Mouse (Mus musculus) activated CD4-positive, CD25-positive, alpha-beta regulatory T cell, adult 4 months (primary cell): ENCODE measurements around the gene Hspa2. TPM values are rescaled to one million over a fixed set of nuclear protein-coding genes. Genes with fewer than 3 reads are reported as not detected.
"Not testable (repeated sequence)": the region's sequence is repeated elsewhere in the genome, so short reads cannot be mapped to it uniquely, and the experiment has no call there.

Source experiments
- ATAC-seq: one replicate; pipeline ENCODE4 v1.8.0; 2017
- polyA plus RNA-seq, 2 experiments: library from polyadenylated mRNA; unstranded; fragments of 100-300 nt; shearing (Covaris generic); gene quantifications; one replicate each; pipeline ENCODE4 v1.2.1; 2017

The Hspa2 gene
- polyA plus RNA-seq, 2 experiments from 2014 or later: 3.8 to 4.8 TPM

GRCm38 (mm10) chr12:76435549-76435948 lies 31.6 kb downstream of the Hspa2 start:
- no peak for ATAC-seq

GRCm38 (mm10) chr12:76443488-76443887 lies 39.5 kb downstream of the Hspa2 start:
- not testable (repeated sequence) for ATAC-seq

DNA sequence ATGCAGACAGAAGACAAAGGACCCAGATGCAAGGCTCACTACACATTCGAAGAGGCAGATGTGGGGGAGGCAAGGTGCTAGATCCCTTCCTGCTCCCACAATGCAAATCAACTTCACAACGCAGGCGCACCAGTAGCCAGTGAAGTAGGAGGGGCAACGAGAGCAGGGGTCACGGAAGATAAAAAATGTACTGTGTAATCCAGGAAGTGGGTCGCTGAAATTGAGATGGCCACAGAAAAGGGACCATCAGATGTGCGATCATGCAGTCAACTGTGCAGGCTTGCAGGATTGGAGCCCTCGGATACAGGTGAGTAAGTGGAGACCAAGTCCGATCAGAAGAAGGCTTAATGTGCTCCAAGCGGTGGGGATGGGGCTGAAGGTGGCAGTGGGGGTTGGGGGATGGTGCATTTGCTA lies 40.4 kb downstream of the Hspa2 start:
- ATAC-seq: no peak

DNA sequence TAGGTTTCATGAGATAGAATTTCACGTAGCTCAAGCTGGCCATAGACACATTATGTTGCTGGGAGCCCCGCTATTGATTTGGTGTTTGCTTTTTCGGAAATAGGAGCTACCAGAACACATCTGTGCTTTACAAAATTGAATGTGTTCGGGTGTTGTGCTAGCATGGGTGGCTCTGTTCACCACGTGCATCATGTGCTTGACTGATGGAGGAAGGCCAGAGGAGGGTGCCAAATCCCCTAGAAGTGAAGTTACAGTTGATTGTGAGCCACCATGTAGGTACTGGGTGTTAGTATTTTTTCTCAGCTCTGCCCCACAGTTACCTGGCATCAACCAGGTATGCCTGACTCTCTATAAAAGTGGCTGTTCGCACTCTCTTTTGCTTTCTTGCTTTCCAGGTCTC lies 40.9 kb downstream of the Hspa2 start:
- ATAC-seq: no peak

GRCm38 (mm10) chr12:76446201-76446600 lies 42.2 kb downstream of the Hspa2 start:
- no peak for ATAC-seq

- no peak for ATAC-seq
Observed at GRCm38 (mm10) chr12:76448127-76448526, 44.2 kb downstream of the Hspa2 start.

DNA sequence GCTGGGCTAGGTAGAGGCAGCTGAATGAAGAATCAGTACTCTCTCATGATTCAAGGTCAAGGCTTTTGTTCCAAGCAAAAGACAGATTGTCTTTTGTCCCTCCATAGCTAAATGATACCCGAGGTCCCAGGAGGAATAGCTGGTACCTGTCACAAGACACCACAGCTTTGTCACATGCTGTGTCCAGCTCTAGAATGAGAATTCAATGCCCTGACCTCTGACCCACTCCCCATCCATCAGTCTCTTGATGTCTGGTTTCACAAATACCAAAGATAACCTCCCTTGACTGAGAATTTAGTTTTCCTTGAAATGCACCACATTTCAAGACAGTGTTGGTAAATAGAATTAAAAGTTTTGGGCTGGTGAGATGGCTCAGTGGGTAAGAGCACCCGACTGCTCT lies 48.2 kb downstream of the Hspa2 start:
- ATAC-seq: no peak

Other genes starting within 250 kb of the Hspa2 start
- not detected for gene Esr2, start 226.9 kb upstream of the Hspa2 start, polyA plus RNA-seq
- not detected for gene Tex21, start 157.4 kb upstream of the Hspa2 start, polyA plus RNA-seq
- gene Mthfd1, start 148.9 kb upstream of the Hspa2 start, polyA plus RNA-seq: 10 to 100 TPM; 24.4 to 35.0 TPM
- gene Akap5, start 79.3 kb upstream of the Hspa2 start, polyA plus RNA-seq: 1 to 10 TPM; 1.3 to 2.2 TPM
- 10 to 100 TPM; 12.1 to 15.0 TPM for gene Zbtb25, start 34.6 kb upstream of the Hspa2 start, polyA plus RNA-seq
- gene Zbtb1, start 33.9 kb upstream of the Hspa2 start, polyA plus RNA-seq: 10 to 100 TPM; 25.6 to 26.1 TPM
- not detected for gene Ppp1r36, start 13.4 kb downstream of the Hspa2 start, polyA plus RNA-seq
- 1 to 10 TPM; 2.5 to 3.7 TPM for gene Plekhg3, start 126.7 kb downstream of the Hspa2 start, polyA plus RNA-seq